ENCODE assay signal across 9 mouse cellular contexts in genomic region chr7:100227896-100228525, GRCm38 (mm10). TPM values are rescaled to one million over a fixed set of nuclear protein-coding genes. Genes with fewer than 3 reads are reported as not detected.
DNase-seq lines count a peak whose midpoint lies in the region; ATAC-seq and TF ChIP-seq lines count a peak whose summit lies in the region.
"Had no signal": no experiment of that assay in that cellular context is flagged by ENCODE, and none has a peak within 500 bp of the region (broad histone marks: within the 10 kb centered on the region; RNA-seq: fewer than 3 reads in every experiment).

No protein-coding gene starts in this region.

- H3K4me3 ChIP-seq in cerebellum, adult 2 months (replicated peaks; ENCODE audit: insufficient read depth, low read depth, low read length), result peak overlapping the region; percentile 84
- H3K4me3 ChIP-seq in embryonic facial prominence, embryonic 12.5 days, result peak overlapping the region; percentile 58
- peak overlapping the region; percentile 87 for H3K4me3 ChIP-seq in macrophage (ENCODE audit: inconsistent target)

- H3K9ac ChIP-seq in embryonic facial prominence, embryonic 12.5 days, result peak overlapping the region; percentile 52

- peak; percentile 28 to 67 for DNase-seq in cerebellum, adult 2 months
- no peak for DNase-seq in cerebellum, adult 11 months
- DNase-seq in retina, embryonic 14.5 days (ENCODE audit: low spot score), result peak; percentile 24
- DNase-seq in retina, postnatal 1 day, result no peak
- DNase-seq in induced T-regulatory cell, adult 2 months (ENCODE audit: low read depth), result peak; percentile 57
- peak; percentile 67 to 71 for DNase-seq in spleen, postnatal 10 days (ENCODE audit: low spot score in 2 of 2)

- peak; percentile 62 for ATAC-seq in embryonic facial prominence, embryonic 12.5 days (ENCODE audit: insufficient number of reproducible peaks, insufficient read depth, low FRiP score, low TSS enrichment)

- no peaks in the 10 kb centered on the region for H3K36me3 ChIP-seq in embryonic facial prominence, embryonic 12.5 days
- no peaks in the 10 kb centered on the region for H3K36me3 ChIP-seq in macrophage (ENCODE audit: inconsistent target)

- no peaks in the 10 kb centered on the region; the same call in 1 of the 2 replicates for H3K79me2 ChIP-seq in macrophage (ENCODE audit: inconsistent target)

- H3K4me2 ChIP-seq in embryonic facial prominence, embryonic 12.5 days (replicated peaks), result peak overlapping the region; percentile 68

- H3K27me3 ChIP-seq in cerebellum, adult 2 months (ENCODE audit: control insufficient read depth, insufficient read depth, low read length), result no peaks in the 10 kb centered on the region
- H3K27me3 ChIP-seq in embryonic facial prominence, embryonic 12.5 days, result no peaks in the 10 kb centered on the region

- under 1% methylated on average over 23 of the region's 23 CpGs for WGBS in cerebellum, adult 2 months
- under 1% methylated on average over 23 of the region's 23 CpGs for WGBS in embryonic facial prominence, embryonic 12.5 days
- 1% methylated on average over 22 of the region's 23 CpGs for WGBS in macrophage (ENCODE audit: missing documents)

- no peaks in the 10 kb centered on the region; the same call in 1 of the 2 replicates for H3K4me1 ChIP-seq in cerebellum, adult 2 months (ENCODE audit: control insufficient read depth, insufficient read depth, low read length)
- peaks cover 6% of the 10 kb centered on the region; the same call in 1 of the 2 replicates for H3K4me1 ChIP-seq in embryonic facial prominence, embryonic 12.5 days

- no peak for TF ChIP-seq POLR2A in cerebellum, adult 2 months (IDR thresholded peaks at IDR 0.05; ENCODE audit: borderline replicate concordance, insufficient read depth, low read length)

- TF ChIP-seq CTCF in cerebellum, adult 2 months (IDR thresholded peaks at IDR 0.05; ENCODE audit: borderline replicate concordance, insufficient read depth, low read depth, low read length), result no peak

- no peaks in the 10 kb centered on the region for H3K9me3 ChIP-seq in embryonic facial prominence, embryonic 12.5 days

- peak overlapping the region; percentile 73 for H3K27ac ChIP-seq in cerebellum, adult 2 months (ENCODE audit: insufficient read depth, low read length)
- H3K27ac ChIP-seq in embryonic facial prominence, embryonic 12.5 days, result peak overlapping the region; percentile 83
- H3K27ac ChIP-seq in macrophage, result peak overlapping the region; percentile 51

RNA-seq across cellular contexts. Expression of gene Pgm2l1, which starts 0.8 kb away (rescaled TPM):
- polyA plus RNA-seq in cerebellum, adult 2 months (2012; rRNA removed), result 49.6 and 49.8 TPM in 2 replicates
- polyA plus RNA-seq in embryonic facial prominence, embryonic 12.5 days (2016; fragmentation: Nextera tagmentation; extraction: Ambion mirVana), result 5.0 and 6.8 TPM in 2 replicates
- total RNA-seq in macrophage (2018; cell fraction: chromatin; rRNA removed), result 10 to 100 TPM in 6 of 26 experiments, 1 to 10 TPM in 20; 2.5 to 12.6 (median 6.8) TPM
- 10 to 100 TPM in 10 of 26 experiments, 1 to 10 TPM in 16; 2.9 to 13.0 (median 5.8) TPM for total RNA-seq in macrophage (2018; cell fraction: cytosol; rRNA removed)
- total RNA-seq in macrophage (2018; cell fraction: nucleus; rRNA removed), result 10 to 100 TPM in 8 of 26 experiments, 1 to 10 TPM in 18; 2.1 to 37.1 (median 7.7) TPM
- 6.2 to 23.9 TPM (median 7.7 TPM) in 3 replicates for polyA plus RNA-seq in macrophage (2018)

RNA-seq across cellular contexts. Expression of gene Kcne3, which starts 51.7 kb away (rescaled TPM):
- polyA plus RNA-seq in cerebellum, adult 2 months (2012; rRNA removed), result not detected in 2 replicates
- polyA plus RNA-seq in embryonic facial prominence, embryonic 12.5 days (2016; fragmentation: Nextera tagmentation; extraction: Ambion mirVana), result 11.4 and 13.3 TPM in 2 replicates
- under 1 TPM in 1 of 26 experiments, not detected in 25; 0.98 TPM for total RNA-seq in macrophage (2018; cell fraction: chromatin; rRNA removed)
- under 1 TPM in 14 of 26 experiments, not detected in 12; 0.10 to 0.63 (median 0.34) TPM for total RNA-seq in macrophage (2018; cell fraction: cytosol; rRNA removed)
- under 1 TPM in 2 of 26 experiments, not detected in 24; 0.54 to 0.86 TPM for total RNA-seq in macrophage (2018; cell fraction: nucleus; rRNA removed)
- polyA plus RNA-seq in macrophage (2018), result 0.39 to 0.61 TPM (median 0.43 TPM) in 3 replicates
- total RNA-seq: left cerebral cortex, postnatal 25 days had no signal

RNA-seq across cellular contexts. Expression of gene P4ha3, which starts 57.3 kb away (rescaled TPM):
- polyA plus RNA-seq in cerebellum, adult 2 months (2012; rRNA removed), result 2.2 and 2.3 TPM in 2 replicates
- polyA plus RNA-seq in embryonic facial prominence, embryonic 12.5 days (2016; fragmentation: Nextera tagmentation; extraction: Ambion mirVana), result 15.5 and 16.6 TPM in 2 replicates
- 1 to 10 TPM in 1 of 26 experiments, not detected in 25; 5.2 TPM for total RNA-seq in macrophage (2018; cell fraction: chromatin; rRNA removed)
- total RNA-seq in macrophage (2018; cell fraction: cytosol; rRNA removed), result not detected
- 1 to 10 TPM in 1 of 26 experiments, not detected in 25; 1.0 TPM for total RNA-seq in macrophage (2018; cell fraction: nucleus; rRNA removed)
- polyA plus RNA-seq in macrophage (2018), result 0.07 TPM in 1 of 3 replicates, not detected in the others

Comparison
In these comparisons a context has a peak if more than half of its experiments do, and no peak if none do; other contexts are left out.
1. DNase-seq: peak in cerebellum, adult 2 months (2 of 2), retina, embryonic 14.5 days (single experiment), induced T-regulatory cell, adult 2 months (single experiment) and spleen, postnatal 10 days (2 of 2); none in cerebellum, adult 11 months (single experiment) and retina, postnatal 1 day (single experiment).
2. Peak in every context shown above with its lines, with median percentiles within 50 percentile points of each other: H3K27ac ChIP-seq and H3K4me3 ChIP-seq.